Mouse (Mus musculus) urinary bladder, postnatal 10 days (tissue): ENCODE measurements around the gene Ranbp17.

Experiments used
- DNase-seq: peaks from one replicate; pipeline ENCODE4 v3.0.0; 2022; ENCODE audit warnings: low spot score

Gene Ranbp17

GRCm38 (mm10) chr11:33234134-33234533 is 279.4 kb downstream of the Ranbp17 start:
- no peak for DNase-seq

- no peak for DNase-seq
Observed at GRCm38 (mm10) chr11:33232056-33232455, 281.5 kb downstream of the Ranbp17 start.

GRCm38 (mm10) chr11:33228186-33228585 is 285.4 kb downstream of the Ranbp17 start:
- no peak for DNase-seq

- DNase-seq: no peak
Observed at GRCm38 (mm10) chr11:33226516-33226915, 287.0 kb downstream of the Ranbp17 start.

- no peak for DNase-seq
Observed at GRCm38 (mm10) chr11:33221566-33222365, 291.8 kb downstream of the Ranbp17 start.

GRCm38 (mm10) chr11:33220763-33221162 is 292.8 kb downstream of the Ranbp17 start:
- no peak for DNase-seq

- DNase-seq: no peak
Observed at GRCm38 (mm10) chr11:33217384-33218079, 296.0 kb downstream of the Ranbp17 start.

GRCm38 (mm10) chr11:33207411-33207810 is 306.1 kb downstream of the Ranbp17 start:
- DNase-seq: no peak

- no peak for DNase-seq
Observed at GRCm38 (mm10) chr11:33204966-33205365, 308.6 kb downstream of the Ranbp17 start.

- DNase-seq: no peak
Observed at GRCm38 (mm10) chr11:33204329-33204705, 309.2 kb downstream of the Ranbp17 start.

- DNase-seq: no peak
Observed at GRCm38 (mm10) chr11:33203383-33204328, 309.9 kb downstream of the Ranbp17 start, which contains the start of gene Tlx3. Tlx3 (minus strand) TSS chr11:33203589.

- DNase-seq: no peak
Observed at GRCm38 (mm10) chr11:33202972-33203371, 310.6 kb downstream of the Ranbp17 start.

- DNase-seq: no peak
Observed at GRCm38 (mm10) chr11:33202296-33202695, 311.2 kb downstream of the Ranbp17 start.

GRCm38 (mm10) chr11:33201626-33202010 is 311.9 kb downstream of the Ranbp17 start:
- DNase-seq: no peak

GRCm38 (mm10) chr11:33200764-33201625 is 312.6 kb downstream of the Ranbp17 start:
- no peak for DNase-seq

GRCm38 (mm10) chr11:33199906-33200763 is 313.4 kb downstream of the Ranbp17 start:
- DNase-seq: no peak

- no peak for DNase-seq
Observed at GRCm38 (mm10) chr11:33199117-33199514, 314.4 kb downstream of the Ranbp17 start.

- no peak for DNase-seq
Observed at GRCm38 (mm10) chr11:33198351-33199116, 315.0 kb downstream of the Ranbp17 start.

- DNase-seq: no peak
Observed at GRCm38 (mm10) chr11:33197673-33198072, 315.9 kb downstream of the Ranbp17 start.

- DNase-seq: no peak
Observed at GRCm38 (mm10) chr11:33197133-33197514, 316.4 kb downstream of the Ranbp17 start.
